Mouse (Mus musculus): ENCODE measurements around the gene Csrnp3.

DNA sequence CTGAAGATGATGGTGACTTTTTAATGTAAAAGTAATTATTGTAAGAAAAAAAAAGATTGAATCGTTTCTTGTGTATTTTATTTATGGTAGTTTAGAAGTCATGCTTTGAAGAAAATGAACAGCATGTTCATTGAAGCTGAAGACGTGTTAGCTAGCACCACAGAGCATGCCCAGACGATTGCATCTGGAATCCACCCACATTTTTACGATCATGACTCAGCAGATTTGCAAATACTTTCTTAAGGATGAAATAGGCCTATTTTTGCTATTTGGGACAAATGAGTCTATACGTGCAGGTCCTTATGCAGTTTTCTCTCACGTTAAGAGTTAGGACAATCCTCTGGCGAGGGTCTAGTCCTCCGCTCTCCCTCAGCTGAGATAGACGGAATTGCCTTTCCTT lies 177.9 kb downstream of the Csrnp3 start:
- TF ChIP-seq CTCF (IDR thresholded peaks at IDR 0.05; ENCODE audit: low read depth): no peak
- no peak for TF ChIP-seq EP300 (IDR thresholded peaks at IDR 0.05; ENCODE audit: low read depth)

Measured in liver, postnatal 0 days (tissue).